Mouse (Mus musculus) CD4-positive, CD25-positive, alpha-beta regulatory T cell, adult 2 months (primary cell): ENCODE data around the gene Scd2.
"Not testable (repeated sequence)": the region's sequence is repeated elsewhere in the genome, so short reads cannot be mapped to it uniquely, and the experiment has no call there.

Source experiments
- DNase-seq: peaks from one replicate; pipeline ENCODE4 v3.0.0-alpha.2; 2012; ENCODE audit warnings: low read depth, low spot score

Scd2 gene

GRCm38 (mm10) chr19:44297068-44297760, 3.7 kb downstream of the Scd2 start:
- peak; percentile 32 for DNase-seq

- no peak for DNase-seq
These were observed 4.4 kb downstream of the Scd2 start for GRCm38 (mm10) chr19:44297862-44298261.

GRCm38 (mm10) chr19:44299078-44299477, 5.6 kb downstream of the Scd2 start:
- no peak for DNase-seq

GRCm38 (mm10) chr19:44299902-44300301, 6.4 kb downstream of the Scd2 start:
- DNase-seq, result no peak

GRCm38 (mm10) chr19:44300520-44300919, 7.0 kb downstream of the Scd2 start:
- DNase-seq, result no peak

- peak; percentile 41 for DNase-seq
These were observed 7.7 kb downstream of the Scd2 start for GRCm38 (mm10) chr19:44301176-44301575.

GRCm38 (mm10) chr19:44301671-44302305, 8.3 kb downstream of the Scd2 start:
- no peak for DNase-seq

GRCm38 (mm10) chr19:44302901-44303300, 9.4 kb downstream of the Scd2 start:
- no peak for DNase-seq

- no peak for DNase-seq
These were observed 10.0 kb downstream of the Scd2 start for GRCm38 (mm10) chr19:44303502-44303901.

- no peak for DNase-seq
These were observed 10.9 kb downstream of the Scd2 start for GRCm38 (mm10) chr19:44304419-44304818.

- DNase-seq, result no peak
These were observed 11.5 kb downstream of the Scd2 start for GRCm38 (mm10) chr19:44304851-44305510.

GRCm38 (mm10) chr19:44305701-44306100, 12.2 kb downstream of the Scd2 start:
- DNase-seq, result no peak

GRCm38 (mm10) chr19:44306171-44306570, 12.7 kb downstream of the Scd2 start:
- no peak for DNase-seq

- no peak for DNase-seq
These were observed 13.8 kb downstream of the Scd2 start for GRCm38 (mm10) chr19:44307101-44307914.

- no peak for DNase-seq
These were observed 14.5 kb downstream of the Scd2 start for GRCm38 (mm10) chr19:44307915-44308470.

GRCm38 (mm10) chr19:44308611-44309246, 15.3 kb downstream of the Scd2 start:
- no peak for DNase-seq

- no peak for DNase-seq
These were observed 16.1 kb downstream of the Scd2 start for GRCm38 (mm10) chr19:44309351-44310154.

GRCm38 (mm10) chr19:44310155-44310575, 16.7 kb downstream of the Scd2 start:
- DNase-seq, result not testable (repeated sequence)

- peak; percentile 56 for DNase-seq
These were observed 17.3 kb downstream of the Scd2 start for GRCm38 (mm10) chr19:44310814-44311213.

GRCm38 (mm10) chr19:44311306-44312006, 18.0 kb downstream of the Scd2 start:
- no peak for DNase-seq
